Mouse (Mus musculus): ENCODE measurements around the gene Atp1a4. TPM values are rescaled to one million over a fixed set of nuclear protein-coding genes. Genes with fewer than 3 reads are reported as not detected.

The Atp1a4 gene
- polyA plus RNA-seq, 1 experiment from 2014 or later = not detected

DNA sequence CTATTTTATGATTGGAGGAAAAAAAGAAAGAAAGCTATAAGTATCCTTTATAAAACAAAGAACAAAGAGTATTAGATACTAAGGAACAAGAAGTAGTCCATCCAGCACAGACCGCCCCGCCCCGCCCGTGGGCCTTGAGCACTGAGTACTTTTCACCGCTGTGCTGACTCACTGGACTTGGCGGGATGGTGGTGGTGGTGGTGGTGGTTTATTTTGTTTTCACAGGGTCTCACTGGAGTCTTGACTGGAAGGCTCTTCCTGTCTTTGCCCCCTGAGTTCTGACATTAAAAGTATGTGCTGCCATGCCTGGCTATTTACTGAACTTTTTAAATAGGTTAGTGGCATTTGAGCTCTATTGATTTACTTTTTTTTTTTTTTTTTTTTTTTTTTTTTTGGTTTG lies 75.2 kb downstream of the Atp1a4 start:
- Histone ChIP-seq H3K36me3 (ENCODE audit: control insufficient read depth, insufficient read depth, low read length) (peaks cover 19% of the 10 kb centered on the region), H3K27ac (ENCODE audit: low read depth, low read length) (no peak overlapping the region), H3K9ac (ENCODE audit: low read length) (no peak overlapping the region), H3K4me1 (ENCODE audit: control insufficient read depth, insufficient read depth, low read length) (no peaks in the 10 kb centered on the region), H3K4me3 (ENCODE audit: low read depth, low read length) (no peak overlapping the region), H3K4me2 (no peak overlapping the region), H3K9me3 (ENCODE audit: control insufficient read depth, low read length) (no peaks in the 10 kb centered on the region), H3K27me3 (ENCODE audit: control insufficient read depth, insufficient read depth, low read length) (no peaks in the 10 kb centered on the region)
- ATAC-seq (ENCODE audit: low FRiP score) (no peak), DNase-seq (ENCODE audit: low spot score, missing footprints) (no peak)
- WGBS = over 99% methylated on average over 6 of the region's 6 CpGs

DNA sequence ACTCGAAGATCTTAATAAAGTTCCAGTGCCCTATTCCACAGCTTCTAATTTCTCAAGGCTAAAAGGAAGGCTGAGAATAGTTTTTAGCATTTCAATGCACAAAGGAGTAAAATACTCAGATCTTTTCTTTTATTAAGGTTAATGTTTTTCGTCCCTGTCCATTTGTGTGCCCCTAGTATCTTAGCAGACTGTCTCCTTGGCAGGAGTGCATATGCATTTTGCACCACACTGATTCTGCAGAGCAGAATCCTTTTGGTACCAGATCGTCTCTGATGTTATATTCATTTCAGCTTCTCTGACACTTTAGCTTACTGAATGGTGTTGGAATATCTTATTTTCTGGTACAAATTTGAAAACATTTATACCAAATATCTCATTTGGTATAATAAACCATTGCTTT lies 76.4 kb downstream of the Atp1a4 start:
- no peaks in the 10 kb centered on the region for H3K27me3 ChIP-seq (ENCODE audit: control insufficient read depth, insufficient read depth, low read length)
- peaks cover 12% of the 10 kb centered on the region for H3K36me3 ChIP-seq (ENCODE audit: control insufficient read depth, insufficient read depth, low read length)
- H3K9ac ChIP-seq (ENCODE audit: low read length) = no peak overlapping the region
- H3K4me3 ChIP-seq (ENCODE audit: low read depth, low read length) = no peak overlapping the region
- DNase-seq (ENCODE audit: low spot score, missing footprints) (no peak), ATAC-seq (ENCODE audit: low FRiP score) (no peak)
- 86% methylated on average over 3 of the region's 3 CpGs for WGBS
- H3K4me1 ChIP-seq (ENCODE audit: control insufficient read depth, insufficient read depth, low read length) = no peaks in the 10 kb centered on the region
- no peak overlapping the region for H3K4me2 ChIP-seq
- no peak overlapping the region for H3K27ac ChIP-seq (ENCODE audit: low read depth, low read length)
- H3K9me3 ChIP-seq (ENCODE audit: control insufficient read depth, low read length) = no peaks in the 10 kb centered on the region

DNA sequence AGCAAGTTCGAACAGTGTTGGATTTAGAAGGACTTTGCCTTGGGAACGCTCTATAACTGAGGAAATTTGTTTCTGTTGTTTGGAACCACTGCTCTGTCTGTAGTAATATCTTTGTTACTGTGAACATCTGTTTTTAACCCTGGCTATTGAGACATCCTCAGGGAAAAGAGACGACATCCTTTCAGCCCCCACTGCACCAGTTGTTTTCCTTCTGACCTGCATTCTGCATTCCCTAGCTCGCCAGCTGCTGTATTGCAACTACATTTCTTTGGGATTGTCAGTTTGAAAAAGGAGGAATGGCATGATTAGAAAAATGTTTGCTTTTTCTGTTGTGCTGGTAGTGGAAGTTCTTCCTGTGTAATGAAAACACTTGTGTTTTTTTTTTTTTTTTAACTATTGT lies 77.3 kb downstream of the Atp1a4 start:
- no peak for ATAC-seq (ENCODE audit: low FRiP score)
- Histone ChIP-seq H3K4me2 (no peak overlapping the region), H3K4me1 (ENCODE audit: control insufficient read depth, insufficient read depth, low read length) (no peaks in the 10 kb centered on the region), H3K9ac (ENCODE audit: low read length) (no peak overlapping the region), H3K9me3 (ENCODE audit: control insufficient read depth, low read length) (no peaks in the 10 kb centered on the region), H3K36me3 (ENCODE audit: control insufficient read depth, insufficient read depth, low read length) (peaks cover 11% of the 10 kb centered on the region), H3K4me3 (ENCODE audit: low read depth, low read length) (no peak overlapping the region), H3K27me3 (ENCODE audit: control insufficient read depth, insufficient read depth, low read length) (no peaks in the 10 kb centered on the region), H3K27ac (ENCODE audit: low read depth, low read length) (no peak overlapping the region)
- DNase-seq (ENCODE audit: low spot score, missing footprints) = no peak
- WGBS = 83% methylated on average over 4 of the region's 4 CpGs

DNA sequence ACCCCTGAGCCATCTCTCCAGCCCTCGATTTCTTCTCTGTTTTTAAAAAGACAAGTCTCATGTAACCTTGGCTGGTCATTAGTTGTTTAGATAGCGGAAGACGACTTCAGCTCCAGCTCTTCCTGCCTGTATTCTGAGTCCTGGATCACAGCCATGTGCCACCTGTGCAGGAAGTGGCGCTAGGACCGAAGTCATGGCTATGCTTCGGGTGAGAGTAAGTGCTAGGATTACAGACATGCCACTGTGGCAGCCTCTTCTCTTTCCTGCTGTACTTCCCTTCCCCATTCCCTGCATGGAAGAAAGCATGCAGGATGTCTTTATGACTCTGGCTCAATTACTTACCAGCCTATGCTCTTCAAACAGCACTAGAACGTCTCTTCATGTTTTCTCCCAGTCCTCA lies 79.1 kb downstream of the Atp1a4 start:
- no peak for ATAC-seq (ENCODE audit: low FRiP score)
- H3K9me3 ChIP-seq (ENCODE audit: control insufficient read depth, low read length) = no peaks in the 10 kb centered on the region
- DNase-seq (ENCODE audit: low spot score, missing footprints) = no peak
- H3K27ac ChIP-seq (ENCODE audit: low read depth, low read length) = no peak overlapping the region
- no peak overlapping the region for H3K4me2 ChIP-seq
- H3K4me3 ChIP-seq (ENCODE audit: low read depth, low read length) = no peak overlapping the region
- H3K36me3 ChIP-seq (ENCODE audit: control insufficient read depth, insufficient read depth, low read length) = peaks cover 12% of the 10 kb centered on the region
- WGBS = 91% methylated on average over 7 of the region's 7 CpGs
- no peaks in the 10 kb centered on the region for H3K4me1 ChIP-seq (ENCODE audit: control insufficient read depth, insufficient read depth, low read length)
- H3K27me3 ChIP-seq (ENCODE audit: control insufficient read depth, insufficient read depth, low read length) = no peaks in the 10 kb centered on the region
- H3K9ac ChIP-seq (ENCODE audit: low read length) = no peak overlapping the region

DNA sequence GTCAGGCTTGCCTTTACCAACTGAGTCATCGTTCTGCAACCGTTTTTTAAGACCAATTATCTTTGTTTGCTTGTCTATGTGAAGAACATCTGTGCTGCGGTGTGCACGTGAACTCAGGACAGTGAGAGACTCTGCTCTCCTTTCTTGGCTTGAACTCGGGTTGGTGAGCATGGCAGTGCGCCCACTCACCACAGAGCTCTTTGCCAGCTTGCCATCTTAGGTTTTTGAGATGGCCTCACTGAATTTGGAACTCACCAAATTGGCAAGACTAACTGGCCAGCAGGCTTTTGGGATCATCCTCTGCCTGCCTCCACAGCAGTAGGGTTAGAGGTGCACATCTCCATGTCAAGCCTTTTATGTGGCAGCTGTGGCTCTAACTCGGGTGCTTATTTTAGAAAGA lies 80.4 kb downstream of the Atp1a4 start:
- Histone ChIP-seq H3K4me2 (no peak overlapping the region), H3K36me3 (ENCODE audit: control insufficient read depth, insufficient read depth, low read length) (peaks cover 21% of the 10 kb centered on the region), H3K27me3 (ENCODE audit: control insufficient read depth, insufficient read depth, low read length) (no peaks in the 10 kb centered on the region), H3K4me1 (ENCODE audit: control insufficient read depth, insufficient read depth, low read length) (no peaks in the 10 kb centered on the region), H3K9ac (ENCODE audit: low read length) (no peak overlapping the region), H3K4me3 (ENCODE audit: low read depth, low read length) (no peak overlapping the region), H3K27ac (ENCODE audit: low read depth, low read length) (no peak overlapping the region), H3K9me3 (ENCODE audit: control insufficient read depth, low read length) (no peaks in the 10 kb centered on the region)
- 93% methylated on average over 7 of the region's 7 CpGs for WGBS
- DNase-seq (ENCODE audit: low spot score, missing footprints) (no peak), ATAC-seq (ENCODE audit: low FRiP score) (no peak)

Other genes with a start within 250 kb of the Atp1a4 start
- gene Vangl2, start 230.0 kb downstream of the Atp1a4 start, polyA plus RNA-seq (2014; fragmentation: Nextera tagmentation; extraction: Ambion mirVana) = 49.3 and 52.9 TPM in 2 replicates
- gene Nhlh1, start 200.8 kb downstream of the Atp1a4 start, polyA plus RNA-seq (2014; fragmentation: Nextera tagmentation; extraction: Ambion mirVana) = 10.7 and 11.0 TPM in 2 replicates
- gene Copa, start 175.9 kb downstream of the Atp1a4 start, polyA plus RNA-seq (2014; fragmentation: Nextera tagmentation; extraction: Ambion mirVana) = 178 and 194 TPM in 2 replicates
- gene Ncstn, start 175.6 kb downstream of the Atp1a4 start, polyA plus RNA-seq (2014; fragmentation: Nextera tagmentation; extraction: Ambion mirVana) = 107 and 108 TPM in 2 replicates
- 152 and 153 TPM in 2 replicates for gene Pex19, start 131.7 kb downstream of the Atp1a4 start, polyA plus RNA-seq (2014; fragmentation: Nextera tagmentation; extraction: Ambion mirVana)
- 93.9 and 100.0 TPM in 2 replicates for gene Dcaf8, start 110.3 kb downstream of the Atp1a4 start, polyA plus RNA-seq (2014; fragmentation: Nextera tagmentation; extraction: Ambion mirVana)
- 332 and 337 TPM in 2 replicates for gene Pea15a, start 51.6 kb downstream of the Atp1a4 start, polyA plus RNA-seq (2014; fragmentation: Nextera tagmentation; extraction: Ambion mirVana)
- 1.4 and 2.1 TPM in 2 replicates for gene Casq1, start 38.5 kb downstream of the Atp1a4 start, polyA plus RNA-seq (2014; fragmentation: Nextera tagmentation; extraction: Ambion mirVana)
- gene Igsf8, start 3.2 kb upstream of the Atp1a4 start, polyA plus RNA-seq (2014; fragmentation: Nextera tagmentation; extraction: Ambion mirVana) = 47.2 and 55.1 TPM in 2 replicates
- 1.4 and 1.9 TPM in 2 replicates for gene Atp1a2, start 39.6 kb upstream of the Atp1a4 start, polyA plus RNA-seq (2014; fragmentation: Nextera tagmentation; extraction: Ambion mirVana)
- 0.37 and 0.43 TPM in 2 replicates for gene Kcnj9, start 70.9 kb upstream of the Atp1a4 start, polyA plus RNA-seq (2014; fragmentation: Nextera tagmentation; extraction: Ambion mirVana)
- 0.75 TPM in 2 replicates for gene Kcnj10, start 82.8 kb upstream of the Atp1a4 start, polyA plus RNA-seq (2014; fragmentation: Nextera tagmentation; extraction: Ambion mirVana)
- 11.0 and 12.2 TPM in 2 replicates for gene Pigm, start 118.1 kb upstream of the Atp1a4 start, polyA plus RNA-seq (2014; fragmentation: Nextera tagmentation; extraction: Ambion mirVana)
- gene Slamf9, start 216.9 kb upstream of the Atp1a4 start, polyA plus RNA-seq (2014; fragmentation: Nextera tagmentation; extraction: Ambion mirVana) = 0.12 and 0.23 TPM in 2 replicates
- 48.8 and 49.7 TPM in 2 replicates for gene Igsf9, start 223.4 kb upstream of the Atp1a4 start, polyA plus RNA-seq (2014; fragmentation: Nextera tagmentation; extraction: Ambion mirVana)
- gene Tagln2, start 241.6 kb upstream of the Atp1a4 start, polyA plus RNA-seq (2014; fragmentation: Nextera tagmentation; extraction: Ambion mirVana) = 36.3 and 39.1 TPM in 2 replicates

Data from midbrain, embryonic 11.5 days (tissue).